Mouse (Mus musculus): ENCODE measurements at regions not wholly inside any gene's neighbourhood (a gene's known extent, or its start where the extent isn't known, plus 50 kb on each side); places are given as distances from the start of the nearest gene placed in this dataset.
A peak's percentile ranks its signal among the peaks of the same experiment; 100 is the strongest.
"Not testable (repeated sequence)": the region's sequence is repeated elsewhere in the genome, so short reads cannot be mapped to it uniquely, and the experiment has no call there.

DNA sequence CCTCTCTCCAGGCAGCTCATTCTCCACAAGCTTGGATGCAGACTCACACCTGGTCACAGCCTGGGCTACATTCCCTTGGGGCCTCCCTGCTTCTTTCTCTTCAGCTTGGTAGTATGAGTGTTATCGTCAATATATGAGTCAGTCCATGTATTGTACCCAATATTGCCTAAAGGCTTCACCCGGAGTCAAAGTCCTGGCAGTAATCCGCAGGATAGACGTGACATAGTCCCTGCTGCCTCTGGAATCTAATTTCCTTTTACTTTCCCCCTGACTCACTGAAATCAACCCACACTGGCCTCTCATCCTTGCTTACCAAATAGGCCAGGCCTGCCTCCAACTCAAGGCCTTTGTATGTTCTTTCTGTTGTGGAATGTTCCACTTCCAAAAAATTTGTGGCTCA is 83.8 kb upstream of the Fam13a start:
- in situ Hi-C loops (cut with MboI; ENCODE audit: low pct_ligation_motif_present, low pct_unique_long_range_greater_than_20kb, low sequenced_read_pairs): no loop called here
- no peaks in the 10 kb centered on the region for H3K36me3 ChIP-seq (replicated peaks in 1 of 2; ENCODE audit: control insufficient read depth in 1 of 2, insufficient read depth in 1 of 2, low read length in 1 of 2)
- H3K9ac ChIP-seq (ENCODE audit: insufficient read depth, low read depth): no peak overlapping the region
- no peaks in the 10 kb centered on the region for H3K79me2 ChIP-seq (replicated peaks; ENCODE audit: control insufficient read depth, extremely low read depth, insufficient read depth, poor library complexity, severe bottlenecking)
- DNase-seq (ENCODE audit: extremely low read depth): peak; percentile 2
- dilution Hi-C loops (cut with MboI; ENCODE audit: extremely low pct_ligation_motif_present, extremely low pct_unique_long_range_greater_than_20kb, low sequenced_read_pairs): no loop called here
- no peaks in the 10 kb centered on the region for H3K9me3 ChIP-seq (replicated peaks; ENCODE audit: low read length)
- TF ChIP-seq NRF1 (IDR thresholded peaks at IDR 0.05; ENCODE audit: low read depth, low read length) (no peak), BHLHE40 (IDR thresholded peaks at IDR 0.05; ENCODE audit: low read depth, low read length) (no peak), ETS1 (conservative IDR thresholded peaks at IDR 0.05; ENCODE audit: low read depth, low read length) (no peak), RCOR1 (conservative IDR thresholded peaks at IDR 0.05; ENCODE audit: low read depth, low read length) (no peak), NELFE (IDR thresholded peaks at IDR 0.05; ENCODE audit: low read depth, low read length) (no peak)
- no peaks in the 10 kb centered on the region for H3K4me1 ChIP-seq (ENCODE audit: control insufficient read depth in 1 of 2, insufficient read depth in 2 of 2)
- H3K4me2 ChIP-seq (ENCODE audit: insufficient read depth, low read depth, poor library complexity, severe bottlenecking): no peak overlapping the region
- H3K4me3 ChIP-seq (replicated peaks in 1 of 3; ENCODE audit: low read depth in 2 of 3, low read length in 2 of 3, poor library complexity in 1 of 3): no peak overlapping the region
- no peaks in the 10 kb centered on the region for H3K27me3 ChIP-seq (replicated peaks)
- no peak overlapping the region for H3K27ac ChIP-seq (ENCODE audit: insufficient read depth, low read depth)

DNA sequence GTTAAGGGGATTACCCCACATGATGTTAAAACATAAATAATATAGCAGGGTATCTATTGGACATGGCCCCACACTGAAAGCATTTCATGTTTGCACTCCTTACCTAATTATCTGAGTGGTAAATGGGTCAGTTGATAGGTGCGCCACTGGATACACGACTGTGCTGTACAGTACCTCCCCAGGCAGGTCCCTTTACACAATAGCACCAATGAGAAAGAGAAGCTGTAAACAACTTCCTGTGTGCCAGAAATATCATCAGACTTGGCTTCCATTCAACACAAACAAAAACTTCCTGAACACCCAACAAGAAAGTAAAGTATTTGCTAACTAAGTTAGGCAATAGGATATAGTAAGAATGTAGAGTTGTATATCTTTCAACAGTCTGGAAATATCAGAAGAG is 76.3 kb upstream of the Tigd2 start:
- TF ChIP-seq MAZ (IDR thresholded peaks at IDR 0.05; ENCODE audit: low read depth, low read length): no peak
- no peak for TF ChIP-seq CHD1 (IDR thresholded peaks at IDR 0.05; ENCODE audit: low read depth, low read length)
- TF ChIP-seq SIN3A (IDR thresholded peaks at IDR 0.05; ENCODE audit: low read length): no peak
- TF ChIP-seq NELFE (IDR thresholded peaks at IDR 0.05; ENCODE audit: low read depth, low read length): no peak
- no peak for TF ChIP-seq RCOR1 (conservative IDR thresholded peaks at IDR 0.05; ENCODE audit: low read depth, low read length)
- TF ChIP-seq TBP (conservative IDR thresholded peaks at IDR 0.05; ENCODE audit: low read depth, low read length): no peak
- no peak for TF ChIP-seq UBTF (IDR thresholded peaks at IDR 0.05; ENCODE audit: low read depth, low read length)
- TF ChIP-seq JUND (conservative IDR thresholded peaks at IDR 0.05; ENCODE audit: low read depth, low read length): no peak
- TF ChIP-seq MYC (IDR thresholded peaks at IDR 0.05; ENCODE audit: low read depth, low read length): no peak
- TF ChIP-seq KAT2A (IDR thresholded peaks at IDR 0.05; ENCODE audit: insufficient replicate concordance, low read length): no peak
- TF ChIP-seq EP300 (IDR thresholded peaks at IDR 0.05; ENCODE audit: low read length): no peak
- no peak for TF ChIP-seq JUN (IDR thresholded peaks at IDR 0.05; ENCODE audit: insufficient read depth, low read depth, low read length)
- no peak for TF ChIP-seq TCF12 (IDR thresholded peaks at IDR 0.05; ENCODE audit: low read depth, low read length)
- TF ChIP-seq MAX (IDR thresholded peaks at IDR 0.05; ENCODE audit: low read length): no peak
- TF ChIP-seq BHLHE40 (IDR thresholded peaks at IDR 0.05; ENCODE audit: low read depth, low read length): no peak
- TF ChIP-seq HCFC1 (IDR thresholded peaks at IDR 0.05; ENCODE audit: low read depth, low read length): no peak
- H3K9ac ChIP-seq (ENCODE audit: insufficient read depth, low read depth): no peak overlapping the region
- H3K36me3 ChIP-seq (replicated peaks in 1 of 2; ENCODE audit: control insufficient read depth in 1 of 2, insufficient read depth in 1 of 2, low read length in 1 of 2): no peaks in the 10 kb centered on the region
- dilution Hi-C loops (cut with MboI; ENCODE audit: extremely low pct_ligation_motif_present, extremely low pct_unique_long_range_greater_than_20kb, low sequenced_read_pairs): no loop called here
- no peaks in the 10 kb centered on the region for H3K27me3 ChIP-seq (replicated peaks)
- H3K27ac ChIP-seq (ENCODE audit: insufficient read depth, low read depth): no peak overlapping the region
- no peak overlapping the region for H3K4me2 ChIP-seq (ENCODE audit: insufficient read depth, low read depth, poor library complexity, severe bottlenecking)
- H3K4me3 ChIP-seq (replicated peaks in 1 of 3; ENCODE audit: low read depth in 2 of 3, low read length in 2 of 3, poor library complexity in 1 of 3): no peak overlapping the region
- H3K9me3 ChIP-seq (replicated peaks; ENCODE audit: low read length): no peaks in the 10 kb centered on the region
- no peaks in the 10 kb centered on the region for H3K4me1 ChIP-seq (ENCODE audit: control insufficient read depth in 1 of 2, insufficient read depth in 2 of 2)
- no peaks in the 10 kb centered on the region for H3K79me2 ChIP-seq (replicated peaks; ENCODE audit: control insufficient read depth, extremely low read depth, insufficient read depth, poor library complexity, severe bottlenecking)
- in situ Hi-C loops (cut with MboI; ENCODE audit: low pct_ligation_motif_present, low pct_unique_long_range_greater_than_20kb, low sequenced_read_pairs): no loop called here
- no peak for DNase-seq (ENCODE audit: extremely low read depth)

DNA sequence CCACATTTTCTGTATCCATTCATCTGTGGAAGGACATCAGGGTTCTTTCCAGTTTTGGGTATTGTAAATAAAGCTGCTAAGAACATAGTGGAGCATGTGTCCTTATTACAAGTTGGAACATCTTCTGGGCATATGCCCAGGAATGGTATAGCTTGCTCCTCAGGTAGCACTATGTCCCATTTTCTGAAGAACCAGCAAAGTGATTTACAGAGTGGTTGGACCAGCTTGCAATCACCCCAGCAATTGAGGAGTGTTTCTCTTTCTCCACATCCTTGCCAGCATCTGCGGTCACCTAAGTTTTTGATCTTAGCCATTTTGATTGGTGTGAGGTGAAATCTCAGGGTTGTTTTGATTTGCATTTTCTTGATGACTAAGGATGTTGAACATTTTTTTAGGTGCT is 74.9 kb upstream of the Tigd2 start:
- in situ Hi-C loops (cut with MboI; ENCODE audit: low pct_ligation_motif_present, low pct_unique_long_range_greater_than_20kb, low sequenced_read_pairs); DNase-seq (ENCODE audit: extremely low read depth); dilution Hi-C loops (cut with MboI; ENCODE audit: extremely low pct_ligation_motif_present, extremely low pct_unique_long_range_greater_than_20kb, low sequenced_read_pairs): not testable (repeated sequence)

More for the DNA sequence above, 74.9 kb upstream of the Tigd2 start:
- not testable (repeated sequence) for H3K79me2 ChIP-seq (replicated peaks; ENCODE audit: control insufficient read depth, extremely low read depth, insufficient read depth, poor library complexity, severe bottlenecking); H3K9me3 ChIP-seq (replicated peaks; ENCODE audit: low read length); H3K27me3 ChIP-seq (replicated peaks); H3K4me2 ChIP-seq (ENCODE audit: insufficient read depth, low read depth, poor library complexity, severe bottlenecking); H3K9ac ChIP-seq (ENCODE audit: insufficient read depth, low read depth); H3K4me3 ChIP-seq (replicated peaks in 1 of 3; ENCODE audit: low read depth in 2 of 3, low read length in 2 of 3, poor library complexity in 1 of 3); H3K36me3 ChIP-seq (replicated peaks in 1 of 2; ENCODE audit: control insufficient read depth in 1 of 2, insufficient read depth in 1 of 2, low read length in 1 of 2); H3K27ac ChIP-seq (ENCODE audit: insufficient read depth, low read depth); H3K4me1 ChIP-seq (ENCODE audit: control insufficient read depth in 1 of 2, insufficient read depth in 2 of 2)

All from CH12.LX (cell line).